Mouse (Mus musculus): ENCODE results near the gene Dnajc3. TPM values are rescaled to one million over a fixed set of nuclear protein-coding genes. Genes with fewer than 3 reads are reported as not detected.
A peak's percentile ranks its signal among the peaks of the same experiment; 100 is the strongest.

The Dnajc3 gene
- total and polyA plus RNA-seq, 3 experiments = 29.0 to 40.6 (median 31.6) TPM

- Histone ChIP-seq H3K9me3 (replicated peaks; ENCODE audit: low read length) (no peaks in the 10 kb centered on the region), H3K27ac (ENCODE audit: insufficient read depth, low read depth) (no peak overlapping the region), H3K79me2 (replicated peaks; ENCODE audit: control insufficient read depth, extremely low read depth, insufficient read depth, poor library complexity, severe bottlenecking) (no peaks in the 10 kb centered on the region), H3K4me3 (replicated peaks in 1 of 3; ENCODE audit: low read depth in 2 of 3, low read length in 2 of 3, poor library complexity in 1 of 3) (no peak overlapping the region), H3K4me1 (ENCODE audit: control insufficient read depth in 1 of 2, insufficient read depth in 2 of 2) (peaks cover 13 to 18% of the 10 kb centered on the region in 2 experiments), H3K9ac (ENCODE audit: insufficient read depth, low read depth) (no peak overlapping the region), H3K36me3 (replicated peaks in 1 of 2; ENCODE audit: control insufficient read depth in 1 of 2, insufficient read depth in 1 of 2, low read length in 1 of 2) (no peaks in the 10 kb centered on the region), H3K4me2 (ENCODE audit: insufficient read depth, low read depth, poor library complexity, severe bottlenecking) (no peak overlapping the region), H3K27me3 (replicated peaks) (no peaks in the 10 kb centered on the region)
- in situ Hi-C loops (cut with MboI; ENCODE audit: low pct_ligation_motif_present, low pct_unique_long_range_greater_than_20kb, low sequenced_read_pairs) (no loop called here), dilution Hi-C loops (cut with MboI; ENCODE audit: extremely low pct_ligation_motif_present, extremely low pct_unique_long_range_greater_than_20kb, low sequenced_read_pairs) (no loop called here)
- DNase-seq (ENCODE audit: extremely low read depth) = no peak
- TF ChIP-seq JUN (IDR thresholded peaks at IDR 0.05; ENCODE audit: insufficient read depth, low read depth, low read length) (no peak), MAX (IDR thresholded peaks at IDR 0.05; ENCODE audit: low read length) (no peak), POLR2AphosphoS2 (IDR thresholded peaks at IDR 0.05; ENCODE audit: low read depth, low read length) (no peak), USF2 (conservative IDR thresholded peaks at IDR 0.05; ENCODE audit: low read depth, low read length) (no peak), ZNF384 (IDR thresholded peaks at IDR 0.05; ENCODE audit: low read depth, low read length) (no peak), KAT2A (IDR thresholded peaks at IDR 0.05; ENCODE audit: insufficient replicate concordance, low read length) (no peak), ZMIZ1 (IDR thresholded peaks at IDR 0.05; ENCODE audit: low read depth, low read length) (no peak), RCOR1 (conservative IDR thresholded peaks at IDR 0.05; ENCODE audit: low read depth, low read length) (no peak)
Observed at GRCm38 (mm10) chr14:118928565-118928964, 9.2 kb upstream of the Dnajc3 start.

GRCm38 (mm10) chr14:118929779-118930178 is 8.0 kb upstream of the Dnajc3 start:
- Histone ChIP-seq H3K36me3 (replicated peaks in 1 of 2; ENCODE audit: control insufficient read depth in 1 of 2, insufficient read depth in 1 of 2, low read length in 1 of 2) (no peaks in the 10 kb centered on the region), H3K4me3 (replicated peaks in 1 of 3; ENCODE audit: low read depth in 2 of 3, low read length in 2 of 3, poor library complexity in 1 of 3) (no peak overlapping the region), H3K27me3 (replicated peaks) (no peaks in the 10 kb centered on the region), H3K79me2 (replicated peaks; ENCODE audit: control insufficient read depth, extremely low read depth, insufficient read depth, poor library complexity, severe bottlenecking) (no peaks in the 10 kb centered on the region), H3K27ac (ENCODE audit: insufficient read depth, low read depth) (no peak overlapping the region), H3K4me2 (ENCODE audit: insufficient read depth, low read depth, poor library complexity, severe bottlenecking) (peak overlapping the region; percentile 27; the same call in 1 of the 2 replicates), H3K9ac (ENCODE audit: insufficient read depth, low read depth) (no peak overlapping the region), H3K9me3 (replicated peaks; ENCODE audit: low read length) (no peaks in the 10 kb centered on the region), H3K4me1 (ENCODE audit: control insufficient read depth in 1 of 2, insufficient read depth in 2 of 2) (peaks cover 16 to 18% of the 10 kb centered on the region in 2 experiments)
- dilution Hi-C loops (cut with MboI; ENCODE audit: extremely low pct_ligation_motif_present, extremely low pct_unique_long_range_greater_than_20kb, low sequenced_read_pairs) (no loop called here), in situ Hi-C loops (cut with MboI; ENCODE audit: low pct_ligation_motif_present, low pct_unique_long_range_greater_than_20kb, low sequenced_read_pairs) (no loop called here)
- no peak for DNase-seq (ENCODE audit: extremely low read depth)
- TF ChIP-seq SMC3 (IDR thresholded peaks at IDR 0.05; ENCODE audit: low read depth, low read length) = 0 out of 2 replicates have a peak, but pooled peaks have one; percentile 2
- peak; percentile 85 for TF ChIP-seq IRF4 (IDR thresholded peaks at IDR 0.05; ENCODE audit: low read depth, low read length)
- TF ChIP-seq CTCF (conservative IDR thresholded peaks at IDR 0.05 in 1 of 2, IDR thresholded peaks at IDR 0.05 in 1 of 2; ENCODE audit: low read depth in 2 of 2, low read length in 2 of 2) = no peak
- no peak for TF ChIP-seq NELFE (IDR thresholded peaks at IDR 0.05; ENCODE audit: low read depth, low read length)
- peak; percentile 79 for TF ChIP-seq TCF12 (IDR thresholded peaks at IDR 0.05; ENCODE audit: low read depth, low read length)
- no peak for TF ChIP-seq ZC3H11A (IDR thresholded peaks at IDR 0.05; ENCODE audit: low read depth, low read length)
- no peak for TF ChIP-seq ZMIZ1 (IDR thresholded peaks at IDR 0.05; ENCODE audit: low read depth, low read length)
- no peak for TF ChIP-seq GABPA (IDR thresholded peaks at IDR 0.05; ENCODE audit: insufficient replicate concordance, low read depth, low read length)
- no peak for TF ChIP-seq KAT2A (IDR thresholded peaks at IDR 0.05; ENCODE audit: insufficient replicate concordance, low read length)
- TF ChIP-seq EP300 (IDR thresholded peaks at IDR 0.05; ENCODE audit: low read length) = peak; percentile 70
- TF ChIP-seq MAZ (IDR thresholded peaks at IDR 0.05; ENCODE audit: low read depth, low read length) = no peak
- peak; percentile 85 for TF ChIP-seq MEF2A (IDR thresholded peaks at IDR 0.05; ENCODE audit: borderline replicate concordance, low read depth, low read length)
- 0 out of 2 replicates have a peak, but pooled peaks have one; percentile 17 for TF ChIP-seq ELF1 (IDR thresholded peaks at IDR 0.05; ENCODE audit: low read depth, low read length)
- TF ChIP-seq CHD2 (IDR thresholded peaks at IDR 0.05; ENCODE audit: low read length) = peak; percentile 46; the same call in 1 of the 2 replicates
- peak; percentile 63 for TF ChIP-seq BHLHE40 (IDR thresholded peaks at IDR 0.05; ENCODE audit: low read depth, low read length)
- TF ChIP-seq NRF1 (IDR thresholded peaks at IDR 0.05; ENCODE audit: low read depth, low read length) = no peak
- TF ChIP-seq ETS1 (conservative IDR thresholded peaks at IDR 0.05; ENCODE audit: low read depth, low read length) = peak; percentile 75; the same call in 1 of the 2 replicates
- TF ChIP-seq USF1 (IDR thresholded peaks at IDR 0.05; ENCODE audit: low read depth, low read length) = no peak
- no peak for TF ChIP-seq HCFC1 (IDR thresholded peaks at IDR 0.05; ENCODE audit: low read depth, low read length)
- TF ChIP-seq USF2 (conservative IDR thresholded peaks at IDR 0.05; ENCODE audit: low read depth, low read length) = no peak
- TF ChIP-seq POLR2A (IDR thresholded peaks at IDR 0.05; ENCODE audit: low read depth, low read length) = no peak
- TF ChIP-seq PAX5 (IDR thresholded peaks at IDR 0.05; ENCODE audit: low read length) = no peak
- peak; percentile 76 for TF ChIP-seq RCOR1 (conservative IDR thresholded peaks at IDR 0.05; ENCODE audit: low read depth, low read length)
- no peak for TF ChIP-seq SIN3A (IDR thresholded peaks at IDR 0.05; ENCODE audit: low read length)
- no peak for TF ChIP-seq TBP (conservative IDR thresholded peaks at IDR 0.05; ENCODE audit: low read depth, low read length)
